Mouse (Mus musculus) mammary gland, adult 2 months (tissue): ENCODE measurements around the gene Pde6d. TPM values are rescaled to one million over a fixed set of nuclear protein-coding genes. Genes with fewer than 3 reads are reported as not detected.

Experiments
- polyA plus RNA-seq: library from polyadenylated mRNA; depleted of rRNA; stranded (reverse); fragments of >200 nt; gene quantifications from 2 replicates; pipeline ENCODE4 v1.2.3, GENCODE M21; 2012; ENCODE audit warnings: low replicate concordance; rRNA removed

Pde6d gene
- 10.7 and 18.8 TPM in 2 replicates for polyA plus RNA-seq

GRCm38 (mm10) chr1:86582451-86583096, at the start of gene Pde6d, which contains the start of gene Cops7b:
Gene Pde6d, minus strand, starts transcription at chr1:86582629.
Gene Cops7b, plus strand, starts transcription at chr1:86582904.

GRCm38 (mm10) chr1:86526116-86526788, 56.2 kb downstream of the Pde6d start, which contains the start of gene Ptma:
Gene Ptma, plus strand, starts transcription at chr1:86526726.

Other genes with a start within 250 kb of the Pde6d start
- 4.1 and 8.2 TPM in 2 replicates for gene Ncl, start 223.2 kb downstream of the Pde6d start, polyA plus RNA-seq
- gene Nmur1, start 156.4 kb downstream of the Pde6d start, polyA plus RNA-seq = 0.32 and 0.42 TPM in 2 replicates
- not detected in 2 replicates for gene Tex44, start 156.3 kb downstream of the Pde6d start, polyA plus RNA-seq
- gene Ptma, start 55.9 kb downstream of the Pde6d start, polyA plus RNA-seq = 479 and 1,232 TPM in 2 replicates
- gene Cops7b, start 275 bp upstream of the Pde6d start, polyA plus RNA-seq = 25.0 and 32.2 TPM in 2 replicates
- gene Nppc, start 87.9 kb upstream of the Pde6d start, polyA plus RNA-seq = 0.49 and 0.90 TPM in 2 replicates
- 10.4 and 12.3 TPM in 2 replicates for gene Dis3l2, start 121.2 kb upstream of the Pde6d start, polyA plus RNA-seq